Mouse (Mus musculus): ENCODE results near the gene Hlf.

- TF ChIP-seq GATA1 (IDR thresholded peaks at IDR 0.05; ENCODE audit: borderline replicate concordance, low read length): no peak
- TF ChIP-seq GATA2 (IDR thresholded peaks at IDR 0.05; ENCODE audit: borderline replicate concordance, low read depth, low read length): no peak
Observed at GRCm38 (mm10) chr11:90356036-90356435, 34.7 kb downstream of the Hlf start.
